Mouse (Mus musculus): ENCODE results near the gene Gm3164. TPM values are rescaled to one million over a fixed set of nuclear protein-coding genes. Genes with fewer than 3 reads are reported as not detected.
"Not testable (repeated sequence)": the region's sequence is repeated elsewhere in the genome, so short reads cannot be mapped to it uniquely, and the experiment has no call there.

Gene Gm3164
- 1 to 10 TPM; 1.3 to 8.6 (median 4.0) TPM for polyA plus RNA-seq (2017; shearing (Covaris generic))

DNA sequence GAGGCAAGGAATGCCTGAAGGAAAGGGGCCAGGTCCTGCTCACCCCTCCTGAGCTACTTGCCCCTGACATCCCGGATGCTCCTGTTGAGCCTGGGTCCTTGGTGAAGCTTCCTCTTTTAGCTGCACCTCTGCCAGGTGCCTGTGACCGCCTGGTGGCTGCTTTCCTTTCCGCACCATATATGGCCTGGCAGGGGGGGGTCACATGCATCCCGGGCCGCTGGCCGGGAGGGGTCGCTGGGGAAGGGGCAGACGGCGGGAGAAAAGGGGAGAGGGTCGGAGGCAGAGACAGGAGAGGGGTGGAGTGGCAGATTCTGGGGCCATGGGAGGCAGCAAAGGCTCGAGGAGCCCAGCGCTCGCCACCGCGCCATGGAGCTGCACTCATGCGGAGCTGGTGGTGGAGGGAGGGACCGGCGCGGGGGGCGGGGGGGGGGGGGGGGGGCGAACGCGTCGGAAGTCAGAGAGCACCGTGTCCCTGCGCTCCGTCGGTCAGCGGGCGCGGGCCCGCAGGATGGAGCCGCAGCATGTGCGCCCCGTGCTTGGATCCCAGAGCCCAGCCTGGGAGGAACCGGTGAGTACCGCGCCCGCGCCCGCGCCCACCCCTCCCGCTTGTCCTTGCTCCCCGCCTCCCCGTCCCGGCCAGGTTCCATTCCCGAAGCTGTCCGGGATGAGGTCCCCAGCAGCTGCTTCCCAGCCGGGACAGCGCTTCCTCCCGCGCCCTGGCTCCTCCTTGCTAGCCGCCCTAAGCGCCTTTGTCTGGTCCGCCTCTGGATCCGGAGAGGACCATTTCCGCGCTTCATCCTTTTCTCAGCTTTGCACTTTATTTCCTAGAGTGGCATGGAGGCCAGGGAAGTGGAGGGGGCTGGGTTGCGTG is at the start of gene Gm3164:
Gene Gm3164, plus strand, starts transcription at position 484 of the 871 bp plus-strand sequence.
- not testable (repeated sequence) for ATAC-seq

DNA sequence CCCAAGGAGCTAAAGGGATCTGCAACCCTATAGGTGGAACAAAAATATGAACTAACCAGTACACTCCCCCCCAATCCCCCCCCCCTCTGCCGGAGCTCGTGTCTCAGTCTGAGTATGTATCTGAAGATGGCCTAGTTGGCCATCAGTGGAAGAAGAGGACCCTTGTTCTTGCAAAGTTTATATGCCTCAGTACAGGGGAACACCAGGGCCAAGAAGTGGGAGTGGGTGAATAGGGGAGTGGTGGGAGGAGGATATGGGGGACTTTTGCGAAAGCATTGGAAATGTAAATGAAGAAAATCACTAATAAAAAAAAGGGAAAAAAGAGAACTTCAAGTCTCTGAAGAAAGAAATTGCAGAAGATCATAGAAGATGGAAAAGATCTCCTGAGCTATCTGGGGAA is 46.3 kb upstream of the Gm3164 start:
- ATAC-seq: not testable (repeated sequence)

DNA sequence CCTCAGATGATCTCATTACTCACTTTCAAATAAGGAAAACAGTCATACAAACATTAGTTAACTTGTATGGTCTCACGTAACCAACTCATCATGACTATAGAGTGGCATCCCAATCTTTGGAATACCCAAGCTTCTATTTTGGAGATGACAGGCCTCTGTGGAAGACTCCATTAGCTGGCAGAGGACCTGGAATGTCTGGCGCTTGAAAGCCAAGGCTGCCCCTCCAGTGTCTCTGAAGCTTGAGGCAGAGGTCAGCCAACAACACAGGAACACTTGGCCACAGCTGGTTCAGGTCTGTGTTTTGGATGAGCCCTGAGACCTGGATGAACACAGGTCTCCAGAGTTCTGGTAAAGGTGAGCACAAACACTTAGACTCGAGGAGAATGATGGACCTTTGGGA is 45.6 kb upstream of the Gm3164 start:
- ATAC-seq: not testable (repeated sequence)

- ATAC-seq: not testable (repeated sequence)
Measured at GRCm38 (mm10) chr14:4377871-4378270, 37.4 kb upstream of the Gm3164 start.

- ATAC-seq: not testable (repeated sequence)
Measured at GRCm38 (mm10) chr14:4385606-4386005, 29.6 kb upstream of the Gm3164 start.

DNA sequence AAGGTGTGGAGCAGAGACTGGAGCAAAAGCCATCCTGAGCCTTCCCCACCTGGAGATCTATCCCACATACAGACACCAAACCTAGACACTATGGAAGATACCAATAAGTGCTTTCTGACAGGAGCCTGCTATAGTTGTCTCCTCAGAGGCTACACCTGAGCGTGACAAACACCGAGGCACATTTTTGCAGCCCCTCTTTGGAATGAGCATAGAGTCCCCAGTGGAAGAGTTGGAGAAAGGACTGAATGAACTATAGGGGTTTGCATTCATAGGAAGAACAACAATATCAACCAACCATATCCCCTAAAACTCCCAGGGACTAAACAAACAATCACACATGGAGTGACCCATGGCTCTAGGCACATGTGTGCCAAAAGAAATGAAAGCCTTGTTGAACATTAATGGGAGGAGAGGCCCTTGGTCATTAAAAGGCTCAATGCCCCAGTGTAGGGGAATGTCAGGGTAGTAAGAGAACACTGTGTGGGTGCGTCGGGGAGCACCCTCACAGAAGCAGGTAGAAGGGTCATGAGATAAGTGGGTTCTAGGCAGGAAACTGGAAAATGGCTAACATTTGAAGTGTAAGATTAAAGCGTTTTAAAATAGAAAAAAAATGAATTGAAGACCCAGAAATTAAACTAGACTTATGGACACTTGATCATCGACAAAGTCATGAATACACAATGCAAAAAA is 22.3 kb upstream of the Gm3164 start:
- not testable (repeated sequence) for ATAC-seq

- ATAC-seq: not testable (repeated sequence)
Measured at GRCm38 (mm10) chr14:4397226-4397625, 18.0 kb upstream of the Gm3164 start, which contains the start of gene Gm3159. TSS of gene Gm3159 (plus strand) at chr14:4397526.

- ATAC-seq: not testable (repeated sequence)
Measured at GRCm38 (mm10) chr14:4398624-4399023, 16.6 kb upstream of the Gm3164 start.

GRCm38 (mm10) chr14:4400115-4400789 is 15.0 kb upstream of the Gm3164 start:
- not testable (repeated sequence) for ATAC-seq

- not testable (repeated sequence) for ATAC-seq
Measured at GRCm38 (mm10) chr14:4401245-4401644, 14.0 kb upstream of the Gm3164 start.

DNA sequence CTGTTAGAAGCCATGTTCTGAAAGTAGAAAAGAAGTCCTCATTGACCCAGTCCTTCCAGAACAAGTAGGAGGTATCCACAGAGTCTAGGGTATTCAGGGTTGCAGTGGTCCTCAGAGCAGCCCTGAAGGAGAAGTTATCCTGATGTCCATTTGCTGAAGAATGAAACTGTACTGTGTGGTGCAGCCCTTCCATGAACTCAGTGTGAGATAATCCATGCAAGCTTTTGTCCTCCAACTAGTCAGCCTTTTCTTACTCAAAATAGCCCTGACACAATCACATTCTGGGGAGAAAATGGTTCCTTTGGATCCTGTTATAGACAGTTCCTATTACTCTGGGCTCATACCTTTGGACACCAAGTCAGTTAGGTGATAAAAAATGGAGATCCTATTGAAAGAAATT is 11.4 kb upstream of the Gm3164 start:
- not testable (repeated sequence) for ATAC-seq

DNA sequence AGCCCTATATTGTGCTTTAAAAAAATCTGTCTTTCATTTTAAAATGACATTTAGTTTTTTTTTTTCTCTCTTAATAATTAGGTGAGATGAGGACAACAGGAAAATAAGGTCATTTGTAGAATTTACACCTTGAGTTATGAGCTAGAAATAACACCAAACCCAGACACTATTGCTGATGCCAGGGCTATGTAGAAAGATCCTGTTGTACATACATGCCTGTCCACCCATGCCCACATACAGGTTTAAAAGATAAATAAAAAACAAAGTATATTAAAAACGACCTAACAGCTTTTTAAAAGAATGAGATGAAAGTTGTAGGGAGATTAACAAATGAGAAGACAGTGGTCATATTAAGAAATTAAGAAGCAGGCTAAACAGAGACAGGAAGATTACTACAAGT is 5.3 kb upstream of the Gm3164 start:
- not testable (repeated sequence) for ATAC-seq

DNA sequence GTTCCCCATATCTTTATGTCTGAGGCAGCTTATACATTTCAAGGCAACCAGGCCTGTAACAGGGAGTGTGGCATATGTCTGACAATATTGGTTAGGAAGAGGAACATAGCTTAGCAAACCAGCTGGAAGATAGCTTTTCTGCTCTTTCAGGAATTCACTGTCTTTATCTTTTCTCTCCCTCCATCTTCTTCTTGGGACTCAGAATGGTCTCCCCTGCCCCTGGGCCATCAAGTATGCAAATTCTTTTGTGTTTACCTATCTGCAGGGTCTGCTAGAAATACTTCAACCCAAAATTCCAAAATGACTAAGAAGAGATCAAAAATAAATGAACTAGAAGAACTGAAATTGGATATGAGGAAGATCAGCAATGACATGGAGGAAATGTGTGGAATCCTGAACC is 15.4 kb downstream of the Gm3164 start, which contains the start of gene Gm3173:
Gene Gm3173, plus strand, starts transcription at position 301 of the 400 bp plus-strand sequence.
- not testable (repeated sequence) for ATAC-seq

GRCm38 (mm10) chr14:4481445-4481844 is 66.2 kb downstream of the Gm3164 start, which contains the start of gene Gm3182:
TSS of gene Gm3182 (plus strand) at chr14:4481745.
- not testable (repeated sequence) for ATAC-seq

Other genes with a start within 250 kb of the Gm3164 start
- gene Gm2974, start 232.9 kb upstream of the Gm3164 start, polyA plus RNA-seq (2017; shearing (Covaris generic)): 1 to 10 TPM; 1.7 to 4.2 (median 1.9) TPM
- not detected for gene Gm3138, start 165.8 kb upstream of the Gm3164 start, polyA plus RNA-seq (2017; shearing (Covaris generic))
- not detected for gene Gm3149, start 98.2 kb upstream of the Gm3164 start, polyA plus RNA-seq (2017; shearing (Covaris generic))
- gene 2610042L04Rik, start 80.7 kb upstream of the Gm3164 start, polyA plus RNA-seq (2017; shearing (Covaris generic)): 10 to 100 TPM in 1 of 3 experiments, 1 to 10 TPM in 2; 5.7 to 25.6 (median 6.0) TPM
- gene Gm3159, start 17.9 kb upstream of the Gm3164 start, polyA plus RNA-seq (2017; shearing (Covaris generic)): not detected
- gene Gm3173, start 15.5 kb downstream of the Gm3164 start, polyA plus RNA-seq (2017; shearing (Covaris generic)): 1 to 10 TPM in 2 of 3 experiments, not detected in 1; 2.1 to 5.2 TPM
- gene Gm3182, start 66.3 kb downstream of the Gm3164 start, polyA plus RNA-seq (2017; shearing (Covaris generic)): not detected
- gene Gm3047, start 140.0 kb downstream of the Gm3164 start, polyA plus RNA-seq (2017; shearing (Covaris generic)): not detected
- not detected for gene Gm8159, start 216.9 kb downstream of the Gm3164 start, polyA plus RNA-seq (2017; shearing (Covaris generic))
- gene Gm3239, start 248.7 kb downstream of the Gm3164 start, polyA plus RNA-seq (2017; shearing (Covaris generic)): under 1 TPM in 1 of 3 experiments, not detected in 2; 0.94 TPM

Measured in inflammation-experienced regulatory T-cells, adult 6 months (primary cell).